Mouse (Mus musculus): ENCODE measurements around the gene Plin5. TPM values are rescaled to one million over a fixed set of nuclear protein-coding genes. Genes with fewer than 3 reads are reported as not detected.

Plin5 gene
- polyA plus RNA-seq, 1 experiment from 2014 or later = 0.31 TPM

DNA sequence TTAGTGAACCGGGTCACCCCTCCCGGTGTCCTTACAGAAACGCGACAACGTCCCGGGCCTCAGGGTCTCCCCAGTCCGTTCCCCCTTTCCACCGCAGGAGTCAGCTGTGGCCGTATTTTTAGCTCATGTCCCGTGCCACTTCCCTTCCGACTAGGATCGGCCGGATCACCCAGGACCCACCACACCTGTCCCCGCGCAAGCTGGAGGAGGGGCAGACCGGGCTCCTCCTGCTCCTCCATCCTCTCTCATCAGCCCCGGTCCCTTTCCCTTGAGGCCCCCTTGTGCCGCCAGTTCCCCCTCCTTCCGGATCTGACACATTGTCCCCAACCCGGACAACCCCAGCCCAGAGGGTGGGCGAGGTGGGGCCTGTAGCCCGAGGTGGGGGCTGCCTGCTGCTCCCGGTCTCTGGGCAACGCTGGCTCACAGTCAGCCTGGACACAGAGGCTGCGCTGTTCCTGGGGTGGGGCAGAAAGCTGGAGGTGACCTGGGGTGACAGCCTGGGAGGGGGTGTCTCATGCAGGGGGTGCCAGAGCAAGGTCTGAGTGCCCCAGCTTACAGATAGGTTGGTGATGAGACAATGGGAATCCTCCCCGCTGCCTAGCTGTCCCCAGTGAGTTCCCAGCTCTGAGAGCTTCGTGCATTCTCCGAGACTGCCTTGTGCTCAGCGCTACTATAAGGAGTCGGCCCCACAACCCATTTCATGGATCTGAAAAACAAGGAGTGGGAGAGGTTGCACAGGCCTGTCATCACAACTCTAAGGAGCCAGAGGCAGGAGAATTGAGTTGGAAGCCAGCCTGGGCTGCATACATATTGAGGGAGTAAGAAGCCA lies 31.6 kb upstream of the Plin5 start:
- Histone ChIP-seq H3K9ac (replicated peaks; ENCODE audit: low read length) (peak overlapping the region; percentile 25; the same call in 1 of the 2 replicates), H3K27ac (replicated peaks; ENCODE audit: low read depth, low read length) (no peak overlapping the region), H3K4me3 (ENCODE audit: low read depth, low read length) (no peak overlapping the region), H3K9me3 (replicated peaks; ENCODE audit: control insufficient read depth, low read length) (no peaks in the 10 kb centered on the region), H3K36me3 (replicated peaks; ENCODE audit: control insufficient read depth, insufficient read depth, low read depth, low read length) (no peaks in the 10 kb centered on the region), H3K27me3 (ENCODE audit: control insufficient read depth, insufficient read depth, low read length) (peaks cover 26% of the 10 kb centered on the region), H3K4me2 (ENCODE audit: low read depth, low read length) (peak overlapping the region; percentile 32), H3K4me1 (ENCODE audit: control insufficient read depth, insufficient read depth, low read length) (peaks cover 3% of the 10 kb centered on the region; the same call in 1 of the 2 replicates)
- 1% methylated on average over 29 of the region's 30 CpGs for WGBS
- DNase-seq (ENCODE audit: low spot score) (no peak), ATAC-seq (replicated peaks; ENCODE audit: insufficient number of reproducible peaks, low FRiP score, low TSS enrichment, low read depth) (0 out of 2 replicates have a peak, but pooled peaks have one; percentile 16)

DNA sequence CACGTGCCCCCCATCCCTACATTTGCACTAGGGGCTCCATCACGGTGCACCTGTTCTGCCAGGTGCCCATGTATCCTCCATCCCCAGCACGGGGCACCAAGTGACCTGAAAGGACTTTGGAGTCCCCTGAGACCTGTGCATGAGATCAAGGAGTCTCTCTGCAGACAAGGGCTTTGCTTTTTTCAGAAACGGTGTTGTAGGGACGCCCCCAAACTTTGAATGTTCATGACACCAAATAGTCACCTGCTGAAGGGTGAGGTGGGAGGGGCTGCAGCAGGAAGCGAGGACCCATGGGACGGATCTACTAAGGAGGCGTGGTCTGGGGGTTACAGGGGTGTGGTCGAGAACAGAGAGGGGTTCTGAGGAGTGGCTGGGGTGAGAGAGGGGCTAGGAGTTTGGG lies 30.9 kb upstream of the Plin5 start:
- 17% methylated on average over 9 of the region's 9 CpGs for WGBS
- DNase-seq (ENCODE audit: low spot score) (no peak), ATAC-seq (replicated peaks; ENCODE audit: insufficient number of reproducible peaks, low FRiP score, low TSS enrichment, low read depth) (no peak)
- no peak overlapping the region for H3K27ac ChIP-seq (replicated peaks; ENCODE audit: low read depth, low read length)
- H3K4me3 ChIP-seq (ENCODE audit: low read depth, low read length) = no peak overlapping the region
- no peaks in the 10 kb centered on the region for H3K9me3 ChIP-seq (replicated peaks; ENCODE audit: control insufficient read depth, low read length)
- peaks cover 3% of the 10 kb centered on the region; the same call in 1 of the 2 replicates for H3K4me1 ChIP-seq (ENCODE audit: control insufficient read depth, insufficient read depth, low read length)
- H3K4me2 ChIP-seq (ENCODE audit: low read depth, low read length) = no peak overlapping the region; the same call in 1 of the 2 replicates
- H3K27me3 ChIP-seq (ENCODE audit: control insufficient read depth, insufficient read depth, low read length) = peaks cover 26% of the 10 kb centered on the region
- no peaks in the 10 kb centered on the region for H3K36me3 ChIP-seq (replicated peaks; ENCODE audit: control insufficient read depth, insufficient read depth, low read depth, low read length)
- H3K9ac ChIP-seq (replicated peaks; ENCODE audit: low read length) = no peak overlapping the region

DNA sequence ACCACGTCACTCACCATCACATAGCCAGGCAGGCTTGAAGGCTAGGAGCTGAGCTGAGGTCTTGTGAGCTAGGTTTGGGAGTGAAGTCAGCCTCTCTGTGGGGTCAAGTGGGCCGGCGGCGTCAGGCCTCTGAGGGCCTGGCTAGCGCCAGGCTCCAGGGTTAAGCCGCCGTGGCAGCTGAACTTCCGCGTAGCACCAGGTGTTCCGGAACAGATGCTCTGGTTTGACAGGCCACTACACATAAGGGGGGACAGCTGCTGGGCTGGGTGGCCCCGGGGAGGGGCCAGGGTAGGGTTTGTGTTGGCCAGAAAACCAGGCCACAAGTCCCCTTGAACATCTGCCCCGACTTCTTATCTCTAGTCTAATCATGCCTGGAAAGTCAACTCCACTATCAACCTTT lies 30.0 kb upstream of the Plin5 start:
- H3K9me3 ChIP-seq (replicated peaks; ENCODE audit: control insufficient read depth, low read length) = no peaks in the 10 kb centered on the region
- 55% methylated on average over 12 of the region's 12 CpGs for WGBS

DNA sequence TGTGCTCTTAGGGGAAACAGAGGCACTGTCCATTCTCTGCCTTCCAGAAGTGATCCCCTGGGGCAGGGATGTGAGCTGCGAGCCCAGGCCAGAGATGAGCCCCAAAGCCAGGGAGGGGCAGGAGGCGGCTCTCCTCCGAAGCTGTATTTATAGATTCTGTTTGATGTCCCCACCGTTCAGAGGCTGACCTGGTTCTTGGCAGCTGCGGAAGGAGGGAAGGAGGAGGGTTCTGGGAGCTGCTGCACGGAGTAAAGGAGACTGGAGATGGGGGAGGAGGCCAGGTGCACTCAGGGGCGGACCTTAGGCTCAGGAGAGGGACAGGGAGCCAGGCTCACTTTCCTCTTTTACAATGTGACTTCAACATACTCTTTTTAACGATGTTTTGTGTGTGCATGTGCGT lies 28.7 kb upstream of the Plin5 start:
- no peak overlapping the region for H3K27ac ChIP-seq (replicated peaks; ENCODE audit: low read depth, low read length)
- no peaks in the 10 kb centered on the region for H3K9me3 ChIP-seq (replicated peaks; ENCODE audit: control insufficient read depth, low read length)
- peaks cover 12% of the 10 kb centered on the region for H3K4me1 ChIP-seq (ENCODE audit: control insufficient read depth, insufficient read depth, low read length)
- H3K4me2 ChIP-seq (ENCODE audit: low read depth, low read length) = no peak overlapping the region
- H3K36me3 ChIP-seq (replicated peaks; ENCODE audit: control insufficient read depth, insufficient read depth, low read depth, low read length) = no peaks in the 10 kb centered on the region
- no peak for DNase-seq (ENCODE audit: low spot score)
- no peak for ATAC-seq (replicated peaks; ENCODE audit: insufficient number of reproducible peaks, low FRiP score, low TSS enrichment, low read depth)
- no peak overlapping the region for H3K4me3 ChIP-seq (ENCODE audit: low read depth, low read length)
- H3K27me3 ChIP-seq (ENCODE audit: control insufficient read depth, insufficient read depth, low read length) = peaks cover 40% of the 10 kb centered on the region
- WGBS = 22% methylated on average over 9 of the region's 9 CpGs
- no peak overlapping the region for H3K9ac ChIP-seq (replicated peaks; ENCODE audit: low read length)

More for the DNA sequence above, 30.0 kb upstream of the Plin5 start:
- H3K27ac ChIP-seq (replicated peaks; ENCODE audit: low read depth, low read length) = no peak overlapping the region
- H3K4me1 ChIP-seq (ENCODE audit: control insufficient read depth, insufficient read depth, low read length) = peaks cover 4% of the 10 kb centered on the region; the same call in 1 of the 2 replicates
- DNase-seq (ENCODE audit: low spot score) = no peak
- H3K4me3 ChIP-seq (ENCODE audit: low read depth, low read length) = no peak overlapping the region
- H3K4me2 ChIP-seq (ENCODE audit: low read depth, low read length) = no peak overlapping the region
- H3K36me3 ChIP-seq (replicated peaks; ENCODE audit: control insufficient read depth, insufficient read depth, low read depth, low read length) = no peaks in the 10 kb centered on the region
- peaks cover 28% of the 10 kb centered on the region for H3K27me3 ChIP-seq (ENCODE audit: control insufficient read depth, insufficient read depth, low read length)
- H3K9ac ChIP-seq (replicated peaks; ENCODE audit: low read length) = no peak overlapping the region
- ATAC-seq (replicated peaks; ENCODE audit: insufficient number of reproducible peaks, low FRiP score, low TSS enrichment, low read depth) = no peak

- no peaks in the 10 kb centered on the region for H3K36me3 ChIP-seq (replicated peaks; ENCODE audit: control insufficient read depth, insufficient read depth, low read depth, low read length)
- 74% methylated on average over 9 of the region's 9 CpGs for WGBS
These were observed 27.1 kb upstream of the Plin5 start for GRCm38 (mm10) chr17:56144546-56144945.

GRCm38 (mm10) chr17:56141702-56142605 lies 24.6 kb upstream of the Plin5 start:
- peak overlapping the region; percentile 30 for H3K4me3 ChIP-seq (ENCODE audit: low read depth, low read length)
- H3K9ac ChIP-seq (replicated peaks; ENCODE audit: low read length) = peak overlapping the region; percentile 25; the same call in 1 of the 2 replicates
- H3K27me3 ChIP-seq (ENCODE audit: control insufficient read depth, insufficient read depth, low read length) = peaks cover 48% of the 10 kb centered on the region
- no peak overlapping the region for H3K27ac ChIP-seq (replicated peaks; ENCODE audit: low read depth, low read length)
- no peaks in the 10 kb centered on the region for H3K9me3 ChIP-seq (replicated peaks; ENCODE audit: control insufficient read depth, low read length)
- H3K4me2 ChIP-seq (ENCODE audit: low read depth, low read length) = peak overlapping the region; percentile 58
- DNase-seq (ENCODE audit: low spot score) (peak; percentile 64), ATAC-seq (replicated peaks; ENCODE audit: insufficient number of reproducible peaks, low FRiP score, low TSS enrichment, low read depth) (peak; percentile 51; the same call in 1 of the 2 replicates)
- peaks cover 9% of the 10 kb centered on the region for H3K4me1 ChIP-seq (ENCODE audit: control insufficient read depth, insufficient read depth, low read length)
- H3K36me3 ChIP-seq (replicated peaks; ENCODE audit: control insufficient read depth, insufficient read depth, low read depth, low read length) = no peaks in the 10 kb centered on the region
- WGBS = under 1% methylated on average over 42 of the region's 47 CpGs

More at GRCm38 (mm10) chr17:56144546-56144945, 27.1 kb upstream of the Plin5 start:
- Histone ChIP-seq H3K9me3 (replicated peaks; ENCODE audit: control insufficient read depth, low read length) (no peaks in the 10 kb centered on the region), H3K9ac (replicated peaks; ENCODE audit: low read length) (no peak overlapping the region), H3K4me2 (ENCODE audit: low read depth, low read length) (no peak overlapping the region), H3K27me3 (ENCODE audit: control insufficient read depth, insufficient read depth, low read length) (peaks cover 51% of the 10 kb centered on the region), H3K4me1 (ENCODE audit: control insufficient read depth, insufficient read depth, low read length) (peaks cover 12% of the 10 kb centered on the region), H3K4me3 (ENCODE audit: low read depth, low read length) (no peak overlapping the region), H3K27ac (replicated peaks; ENCODE audit: low read depth, low read length) (no peak overlapping the region)
- ATAC-seq (replicated peaks; ENCODE audit: insufficient number of reproducible peaks, low FRiP score, low TSS enrichment, low read depth) = no peak
- no peak for DNase-seq (ENCODE audit: low spot score)

DNA sequence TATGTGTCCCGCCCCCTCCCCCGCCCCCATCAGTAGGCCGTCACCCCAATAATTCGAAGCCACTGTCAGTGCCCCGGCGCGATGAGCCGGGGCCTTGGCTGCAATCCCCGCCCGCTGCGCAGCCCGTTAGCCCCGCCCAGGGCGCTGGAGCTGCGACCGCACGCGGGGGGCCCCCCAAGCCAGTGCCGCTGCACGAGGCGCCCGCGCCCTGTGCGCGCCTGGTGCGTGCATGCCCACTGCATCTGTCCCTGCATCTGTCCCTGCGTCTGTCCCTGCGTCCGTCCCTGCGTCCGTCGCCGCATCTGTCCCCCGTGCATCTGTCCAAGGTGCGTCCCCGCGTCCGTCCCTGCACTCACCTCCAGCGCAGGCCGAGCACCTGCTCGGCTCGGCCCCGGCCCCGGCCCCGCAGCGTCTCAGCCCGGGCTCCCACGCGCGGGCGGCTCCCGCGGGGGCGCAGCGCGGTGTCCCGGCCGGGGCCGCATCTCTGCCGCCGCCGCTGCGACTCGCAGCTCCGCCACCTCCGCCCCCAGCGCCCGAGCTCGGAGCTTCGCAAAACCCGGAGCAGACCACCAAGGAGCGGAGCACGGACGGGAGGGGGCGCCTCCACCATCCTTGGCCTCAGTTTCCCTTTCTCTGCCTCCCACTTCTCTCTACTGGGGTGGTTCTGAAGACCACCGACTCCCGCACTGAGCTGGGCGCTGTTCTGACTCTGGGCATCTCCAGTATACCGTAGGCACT lies 22.6 kb upstream of the Plin5 start, which contains the start of gene Sema6b:
Sema6b (minus strand) TSS at position 486 of the 738 bp plus-strand sequence.
- no peak within 1 kb of the TSS; the same call in 1 of the 2 replicates for H3K27ac ChIP-seq (replicated peaks; ENCODE audit: low read depth, low read length)
- peak within 1 kb of the TSS; percentile 63 for H3K9ac ChIP-seq (replicated peaks; ENCODE audit: low read length)
- peaks cover 9% of the 10 kb centered on the region for H3K4me1 ChIP-seq (ENCODE audit: control insufficient read depth, insufficient read depth, low read length)

More for the DNA sequence above, 22.6 kb upstream of the Plin5 start, which contains the start of gene Sema6b:
- H3K36me3 ChIP-seq (replicated peaks; ENCODE audit: control insufficient read depth, insufficient read depth, low read depth, low read length) = no peaks in the 10 kb centered on the region
- peak within 1 kb of the TSS; percentile 73 for H3K4me3 ChIP-seq (ENCODE audit: low read depth, low read length)
- no peaks in the 10 kb centered on the region for H3K9me3 ChIP-seq (replicated peaks; ENCODE audit: control insufficient read depth, low read length)
- H3K4me2 ChIP-seq (ENCODE audit: low read depth, low read length) = peak within 1 kb of the TSS; percentile 99
- DNase-seq (ENCODE audit: low spot score) (peak; percentile 77), ATAC-seq (replicated peaks; ENCODE audit: insufficient number of reproducible peaks, low FRiP score, low TSS enrichment, low read depth) (no peak)
- WGBS = under 1% methylated on average over 76 of the region's 79 CpGs
- peaks cover 46% of the 10 kb centered on the region for H3K27me3 ChIP-seq (ENCODE audit: control insufficient read depth, insufficient read depth, low read length)
